Mouse (Mus musculus): ENCODE data around the gene Apba1. TPM values are rescaled to one million over a fixed set of nuclear protein-coding genes. Genes with fewer than 3 reads are reported as not detected.

Gene Apba1
- polyA plus RNA-seq, 1 experiment from 2014 or later, result 0.79 TPM

- 78% methylated on average over 6 of the region's 6 CpGs for WGBS
- Histone ChIP-seq H3K9me3 (ENCODE audit: control insufficient read depth, low read length) (peaks cover 2% of the 10 kb centered on the region; the same call in 1 of the 2 replicates), H3K36me3 (ENCODE audit: control insufficient read depth, insufficient read depth, low read length) (no peaks in the 10 kb centered on the region), H3K4me3 (ENCODE audit: low read length) (no peak overlapping the region), H3K9ac (ENCODE audit: low read depth, low read length) (no peak overlapping the region), H3K4me2 (replicated peaks; ENCODE audit: low read depth, low read length) (no peak overlapping the region), H3K27me3 (ENCODE audit: control insufficient read depth, insufficient read depth, low read length) (no peaks in the 10 kb centered on the region), H3K27ac (ENCODE audit: low read depth, low read length) (0 out of 2 replicates have a peak overlapping the region, but pooled peaks have one; percentile 12), H3K4me1 (ENCODE audit: control insufficient read depth, insufficient read depth, low read length) (peaks cover 11% of the 10 kb centered on the region)
- ATAC-seq (ENCODE audit: low FRiP score, low TSS enrichment), result no peak
Observed at GRCm38 (mm10) chr19:23960831-23961447, 202.3 kb downstream of the Apba1 start.

- peak; percentile 41; the same call in 1 of the 2 replicates for ATAC-seq (ENCODE audit: low FRiP score, low TSS enrichment)
- Histone ChIP-seq H3K27ac (ENCODE audit: low read depth, low read length) (no peak overlapping the region), H3K4me1 (ENCODE audit: control insufficient read depth, insufficient read depth, low read length) (peaks cover 11% of the 10 kb centered on the region), H3K27me3 (ENCODE audit: control insufficient read depth, insufficient read depth, low read length) (no peaks in the 10 kb centered on the region), H3K9me3 (ENCODE audit: control insufficient read depth, low read length) (peaks cover 2% of the 10 kb centered on the region; the same call in 1 of the 2 replicates), H3K9ac (ENCODE audit: low read depth, low read length) (no peak overlapping the region), H3K4me3 (ENCODE audit: low read length) (no peak overlapping the region), H3K4me2 (replicated peaks; ENCODE audit: low read depth, low read length) (no peak overlapping the region), H3K36me3 (ENCODE audit: control insufficient read depth, insufficient read depth, low read length) (no peaks in the 10 kb centered on the region)
- 4% methylated on average over 8 of the region's 8 CpGs for WGBS
Observed at GRCm38 (mm10) chr19:23961516-23961915, 202.8 kb downstream of the Apba1 start.

GRCm38 (mm10) chr19:23964401-23964910 is 205.8 kb downstream of the Apba1 start:
- H3K27ac ChIP-seq (ENCODE audit: low read depth, low read length), result no peak overlapping the region
- H3K4me1 ChIP-seq (ENCODE audit: control insufficient read depth, insufficient read depth, low read length), result peaks cover 13% of the 10 kb centered on the region
- WGBS, result 31% methylated on average over 10 of the region's 10 CpGs
- no peak for ATAC-seq (ENCODE audit: low FRiP score, low TSS enrichment)
- H3K36me3 ChIP-seq (ENCODE audit: control insufficient read depth, insufficient read depth, low read length), result no peaks in the 10 kb centered on the region
- H3K4me3 ChIP-seq (ENCODE audit: low read length), result no peak overlapping the region
- no peaks in the 10 kb centered on the region for H3K27me3 ChIP-seq (ENCODE audit: control insufficient read depth, insufficient read depth, low read length)
- no peak overlapping the region for H3K4me2 ChIP-seq (replicated peaks; ENCODE audit: low read depth, low read length)
- peaks cover 2% of the 10 kb centered on the region; the same call in 1 of the 2 replicates for H3K9me3 ChIP-seq (ENCODE audit: control insufficient read depth, low read length)
- no peak overlapping the region for H3K9ac ChIP-seq (ENCODE audit: low read depth, low read length)

- no peak for ATAC-seq (ENCODE audit: low FRiP score, low TSS enrichment)
- Histone ChIP-seq H3K27ac (ENCODE audit: low read depth, low read length) (no peak overlapping the region), H3K9me3 (ENCODE audit: control insufficient read depth, low read length) (peaks cover 2% of the 10 kb centered on the region; the same call in 1 of the 2 replicates), H3K4me2 (replicated peaks; ENCODE audit: low read depth, low read length) (no peak overlapping the region), H3K4me3 (ENCODE audit: low read length) (no peak overlapping the region), H3K27me3 (ENCODE audit: control insufficient read depth, insufficient read depth, low read length) (no peaks in the 10 kb centered on the region), H3K9ac (ENCODE audit: low read depth, low read length) (no peak overlapping the region), H3K36me3 (ENCODE audit: control insufficient read depth, insufficient read depth, low read length) (no peaks in the 10 kb centered on the region), H3K4me1 (ENCODE audit: control insufficient read depth, insufficient read depth, low read length) (0 out of 2 replicates have a peak, but pooled peaks cover 2% of the 10 kb centered on the region)
- 91% methylated on average over 9 of the region's 9 CpGs for WGBS
Observed at GRCm38 (mm10) chr19:23966376-23966775, 207.7 kb downstream of the Apba1 start.

GRCm38 (mm10) chr19:23967156-23967555 is 208.5 kb downstream of the Apba1 start:
- Histone ChIP-seq H3K9me3 (ENCODE audit: control insufficient read depth, low read length) (peaks cover 2% of the 10 kb centered on the region; the same call in 1 of the 2 replicates), H3K27ac (ENCODE audit: low read depth, low read length) (no peak overlapping the region), H3K4me2 (replicated peaks; ENCODE audit: low read depth, low read length) (no peak overlapping the region), H3K9ac (ENCODE audit: low read depth, low read length) (no peak overlapping the region), H3K4me1 (ENCODE audit: control insufficient read depth, insufficient read depth, low read length) (0 out of 2 replicates have a peak, but pooled peaks cover 2% of the 10 kb centered on the region), H3K36me3 (ENCODE audit: control insufficient read depth, insufficient read depth, low read length) (no peaks in the 10 kb centered on the region), H3K27me3 (ENCODE audit: control insufficient read depth, insufficient read depth, low read length) (no peaks in the 10 kb centered on the region), H3K4me3 (ENCODE audit: low read length) (no peak overlapping the region)
- no peak for ATAC-seq (ENCODE audit: low FRiP score, low TSS enrichment)
- WGBS, result 61% methylated on average over 2 of the region's 2 CpGs

GRCm38 (mm10) chr19:23968125-23968861 is 209.6 kb downstream of the Apba1 start:
- Histone ChIP-seq H3K9me3 (ENCODE audit: control insufficient read depth, low read length) (no peaks in the 10 kb centered on the region), H3K27me3 (ENCODE audit: control insufficient read depth, insufficient read depth, low read length) (no peaks in the 10 kb centered on the region), H3K4me2 (replicated peaks; ENCODE audit: low read depth, low read length) (no peak overlapping the region), H3K36me3 (ENCODE audit: control insufficient read depth, insufficient read depth, low read length) (no peaks in the 10 kb centered on the region), H3K9ac (ENCODE audit: low read depth, low read length) (no peak overlapping the region), H3K4me1 (ENCODE audit: control insufficient read depth, insufficient read depth, low read length) (peaks cover 7% of the 10 kb centered on the region), H3K4me3 (ENCODE audit: low read length) (no peak overlapping the region), H3K27ac (ENCODE audit: low read depth, low read length) (no peak overlapping the region)
- 58% methylated on average over 5 of the region's 5 CpGs for WGBS
- ATAC-seq (ENCODE audit: low FRiP score, low TSS enrichment), result no peak

GRCm38 (mm10) chr19:23968862-23969225 is 210.2 kb downstream of the Apba1 start:
- Histone ChIP-seq H3K27me3 (ENCODE audit: control insufficient read depth, insufficient read depth, low read length) (no peaks in the 10 kb centered on the region), H3K4me3 (ENCODE audit: low read length) (no peak overlapping the region), H3K4me2 (replicated peaks; ENCODE audit: low read depth, low read length) (no peak overlapping the region), H3K36me3 (ENCODE audit: control insufficient read depth, insufficient read depth, low read length) (no peaks in the 10 kb centered on the region), H3K9me3 (ENCODE audit: control insufficient read depth, low read length) (no peaks in the 10 kb centered on the region), H3K27ac (ENCODE audit: low read depth, low read length) (no peak overlapping the region), H3K9ac (ENCODE audit: low read depth, low read length) (no peak overlapping the region), H3K4me1 (ENCODE audit: control insufficient read depth, insufficient read depth, low read length) (peaks cover 9% of the 10 kb centered on the region)
- ATAC-seq (ENCODE audit: low FRiP score, low TSS enrichment), result no peak
- WGBS, result 70% methylated on average over 2 of the region's 2 CpGs

GRCm38 (mm10) chr19:23970374-23970773 is 211.7 kb downstream of the Apba1 start:
- 94% methylated on average over 3 of the region's 3 CpGs for WGBS
- Histone ChIP-seq H3K27ac (ENCODE audit: low read depth, low read length) (no peak overlapping the region), H3K9me3 (ENCODE audit: control insufficient read depth, low read length) (no peaks in the 10 kb centered on the region), H3K9ac (ENCODE audit: low read depth, low read length) (no peak overlapping the region), H3K36me3 (ENCODE audit: control insufficient read depth, insufficient read depth, low read length) (no peaks in the 10 kb centered on the region), H3K4me2 (replicated peaks; ENCODE audit: low read depth, low read length) (no peak overlapping the region), H3K4me1 (ENCODE audit: control insufficient read depth, insufficient read depth, low read length) (peaks cover 9% of the 10 kb centered on the region), H3K27me3 (ENCODE audit: control insufficient read depth, insufficient read depth, low read length) (no peaks in the 10 kb centered on the region), H3K4me3 (ENCODE audit: low read length) (no peak overlapping the region)
- ATAC-seq (ENCODE audit: low FRiP score, low TSS enrichment), result no peak

- Histone ChIP-seq H3K4me2 (replicated peaks; ENCODE audit: low read depth, low read length) (no peak overlapping the region), H3K4me1 (ENCODE audit: control insufficient read depth, insufficient read depth, low read length) (peaks cover 9% of the 10 kb centered on the region), H3K4me3 (ENCODE audit: low read length) (no peak overlapping the region), H3K9me3 (ENCODE audit: control insufficient read depth, low read length) (no peaks in the 10 kb centered on the region), H3K27ac (ENCODE audit: low read depth, low read length) (no peak overlapping the region), H3K9ac (ENCODE audit: low read depth, low read length) (no peak overlapping the region), H3K27me3 (ENCODE audit: control insufficient read depth, insufficient read depth, low read length) (no peaks in the 10 kb centered on the region), H3K36me3 (ENCODE audit: control insufficient read depth, insufficient read depth, low read length) (no peaks in the 10 kb centered on the region)
- 96% methylated on average over 7 of the region's 7 CpGs for WGBS
- ATAC-seq (ENCODE audit: low FRiP score, low TSS enrichment), result no peak
Observed at GRCm38 (mm10) chr19:23971391-23971790, 212.7 kb downstream of the Apba1 start.
